Mouse (Mus musculus): Measurements from ENCODE around the gene Spata25.

GRCm38 (mm10) chr2:164800252-164801004 lies 27.9 kb downstream of the Spata25 start:
- TF ChIP-seq CTCF (IDR thresholded peaks at IDR 0.05; ENCODE audit: low read depth) (no peak), EP300 (IDR thresholded peaks at IDR 0.05; ENCODE audit: low read depth) (no peak)

Measured in heart, postnatal 0 days (tissue).